Mouse (Mus musculus) adrenal gland, adult 2 months (tissue): ENCODE data around the gene Ctnnb1. TPM values are rescaled to one million over a fixed set of nuclear protein-coding genes. Genes with fewer than 3 reads are reported as not detected.
"Not testable (repeated sequence)": the region's sequence is repeated elsewhere in the genome, so short reads cannot be mapped to it uniquely, and the experiment has no call there.

Experiments used
- DNase-seq: peaks from one replicate; pipeline ENCODE4 v3.0.0; 2021
- long read RNA-seq: library from polyadenylated mRNA; stranded (forward); transcript quantifications from one replicate; pipeline ENCODE4 v2.0.0, GENCODE M21; 2021
- polyA plus RNA-seq: library from polyadenylated mRNA; depleted of rRNA; stranded (reverse); fragments of >200 nt; gene quantifications from 2 replicates; pipeline ENCODE4 v1.2.3, GENCODE M21; 2012; rRNA removed
- total RNA-seq, 2 experiments: library from RNA; stranded (reverse); gene quantifications; 2 replicates each; pipeline ENCODE4 v1.2.3; 2021

The Ctnnb1 gene
- total RNA-seq (100 to 1,000 TPM; 723 to 888 TPM), polyA plus RNA-seq (78.3 and 197 TPM in 2 replicates)
- long read RNA-seq, transcript Ctnnb1-215 (1 exons, 1,292 nt): minor isoform, 13 of 117 reads
- long read RNA-seq, transcript Ctnnb1-201 (15 exons, 3,623 nt): major isoform, 60 of 117 reads
- long read RNA-seq, partial matches to known transcripts: 38 of 117 reads
- long read RNA-seq, other reads (novel, unspliced or antisense): 6 of 117 reads

DNA sequence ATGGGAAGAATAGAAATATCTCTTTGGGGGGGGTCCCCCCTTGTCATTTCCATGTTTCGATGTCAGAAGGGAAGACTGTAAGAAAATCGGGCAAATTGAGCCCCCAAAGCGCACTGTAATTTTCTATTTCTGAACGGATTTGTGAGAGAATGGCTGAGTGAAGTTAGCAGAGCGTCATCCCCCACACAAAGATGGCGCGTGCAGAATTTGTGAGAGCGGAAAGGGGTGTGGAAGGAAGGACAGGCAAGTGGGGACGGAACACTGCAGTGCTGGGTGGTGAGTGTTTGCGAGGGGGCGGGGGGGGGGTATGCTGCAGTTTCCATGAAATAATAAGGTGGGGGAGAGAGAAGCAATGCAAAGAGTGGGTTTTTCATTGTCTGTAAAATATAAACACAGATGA lies at the start of gene Ctnnb1:
Gene Ctnnb1, plus strand, starts transcription at position 136 of the 400 bp plus-strand sequence.
- no peak for DNase-seq

DNA sequence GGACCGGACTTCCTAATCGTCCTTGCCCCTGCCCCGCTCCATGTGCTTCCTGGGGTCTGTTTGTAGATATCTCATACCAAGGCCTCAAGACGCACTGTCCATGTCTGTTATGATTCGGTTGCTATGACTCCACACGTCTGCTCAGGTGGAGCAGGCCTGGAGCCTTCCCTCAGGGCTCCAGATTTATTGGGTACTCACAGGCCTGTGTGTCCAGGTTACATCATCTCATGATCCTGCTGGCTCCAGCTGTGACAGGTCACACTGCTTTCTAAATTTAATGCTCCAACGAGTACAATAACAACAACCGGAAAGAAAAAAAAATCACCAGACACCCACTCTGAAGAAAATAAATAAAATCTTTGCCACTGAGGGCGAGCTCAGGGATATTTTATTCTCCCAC lies 48.7 kb upstream of the Ctnnb1 start:
- DNase-seq: peak; percentile 8

DNA sequence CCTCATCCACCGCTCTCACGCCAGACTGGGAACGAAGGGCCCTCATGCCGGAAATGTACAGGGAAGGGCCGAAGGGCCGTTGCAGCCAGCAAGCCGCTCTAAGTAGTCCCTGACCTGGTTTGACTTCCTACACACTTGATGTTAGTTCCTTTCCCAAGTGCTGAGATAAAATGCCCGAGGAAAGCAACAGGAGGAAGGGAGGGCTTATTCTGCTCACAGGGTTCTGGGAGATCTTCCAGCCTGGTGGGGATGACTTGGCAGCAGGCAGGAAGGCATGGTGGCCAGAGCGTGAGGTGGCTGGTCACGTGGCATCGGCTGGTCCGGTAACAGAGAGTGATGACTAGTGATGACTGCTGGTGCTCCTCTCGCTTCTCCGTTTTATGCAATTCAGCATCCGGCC lies 47.9 kb upstream of the Ctnnb1 start:
- DNase-seq: peak; percentile 12

DNA sequence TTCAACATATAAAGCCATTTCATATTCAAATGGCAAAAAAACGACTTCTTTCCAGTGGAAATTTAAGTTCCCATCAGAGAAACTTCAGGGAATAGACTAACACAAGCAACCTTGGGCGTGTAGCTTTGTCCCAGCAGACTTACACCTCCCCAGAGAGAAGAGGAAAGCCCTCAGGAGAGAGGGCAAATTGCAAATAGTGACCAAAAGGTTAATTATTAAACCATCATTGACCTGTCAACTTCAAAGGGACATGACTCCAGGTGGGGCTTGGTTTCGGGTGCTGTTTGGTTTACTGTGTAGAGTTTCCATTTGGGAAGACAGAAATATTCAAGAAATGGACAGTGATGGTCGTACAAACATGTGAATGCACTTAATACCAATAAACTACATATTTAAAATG lies 47.2 kb upstream of the Ctnnb1 start:
- DNase-seq: no peak

DNA sequence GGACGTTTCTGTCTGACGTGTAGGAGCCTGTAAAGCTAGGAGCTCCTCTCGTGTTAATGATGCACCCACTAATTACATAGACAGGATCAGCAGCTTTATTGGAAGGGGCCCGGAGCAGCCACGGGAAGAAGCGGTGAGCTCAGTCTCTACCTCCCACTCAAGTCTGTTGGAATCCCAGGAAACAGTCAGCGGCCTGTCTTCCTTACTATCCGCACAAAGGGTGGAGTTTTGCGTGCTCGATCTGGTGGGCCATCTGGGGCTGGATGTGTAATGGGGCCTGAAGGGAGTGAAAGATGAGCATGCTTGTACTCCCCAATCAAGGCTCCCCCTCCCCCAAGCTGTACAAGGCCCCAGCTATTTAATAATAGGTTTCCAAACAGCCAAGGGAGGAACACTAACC lies 44.3 kb upstream of the Ctnnb1 start:
- no peak for DNase-seq

DNA sequence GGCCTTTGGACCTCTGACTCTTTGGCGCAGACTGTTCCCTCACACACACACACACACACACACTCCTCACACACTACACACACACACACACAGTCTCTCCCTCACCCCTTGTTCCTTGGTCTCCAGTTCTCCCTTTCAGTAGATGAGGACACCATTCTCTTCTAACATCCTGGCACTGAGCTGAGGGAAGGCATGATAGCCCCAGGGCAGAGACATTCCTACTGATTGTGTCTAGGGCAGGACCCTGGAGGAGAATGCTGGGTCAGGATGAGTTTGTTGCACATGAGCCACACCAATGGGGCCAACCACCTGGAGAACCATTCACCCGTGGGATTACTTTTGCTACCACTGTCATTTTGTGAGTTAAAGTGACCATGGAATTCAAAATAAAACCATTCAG lies 41.4 kb upstream of the Ctnnb1 start:
- no peak for DNase-seq

DNA sequence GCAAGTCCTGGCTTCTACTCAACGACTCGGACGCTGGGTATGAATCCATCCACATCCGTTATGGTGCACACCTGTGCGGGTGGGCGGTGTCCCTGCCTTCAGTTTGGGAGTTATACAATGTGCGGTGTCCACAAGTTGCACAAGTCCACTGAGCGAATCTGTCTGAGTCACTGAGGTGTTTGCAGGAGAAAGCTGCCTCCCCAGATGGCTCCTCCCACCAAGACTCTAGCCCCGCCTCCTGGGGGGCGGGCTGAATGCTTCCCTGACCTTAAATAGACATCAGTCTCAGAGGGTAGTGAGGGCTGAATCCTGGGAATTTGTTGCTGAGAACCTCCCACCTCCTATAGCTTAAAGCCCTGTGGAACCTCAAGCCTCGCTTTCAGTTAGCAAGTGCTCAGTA lies 35.6 kb upstream of the Ctnnb1 start:
- DNase-seq: peak; percentile 9

DNA sequence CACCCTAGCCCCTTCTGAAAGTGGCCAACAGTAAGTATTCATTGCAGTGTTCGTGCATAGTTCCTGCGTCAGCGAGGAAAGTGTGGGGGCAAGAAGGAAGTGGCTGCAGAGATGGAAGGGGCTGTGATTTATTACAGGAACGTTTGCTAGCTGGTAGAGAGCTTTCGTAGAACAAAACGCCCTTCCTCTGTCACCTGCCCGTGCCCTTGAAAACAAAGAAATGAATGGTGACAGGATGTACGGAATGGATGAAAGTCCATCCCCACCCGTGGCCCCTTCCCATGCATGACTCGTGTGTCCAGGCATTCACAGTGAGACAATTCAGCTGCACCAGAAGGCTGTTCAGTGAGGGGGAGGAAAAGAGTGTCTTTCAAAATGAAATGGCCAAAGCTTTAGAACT lies 35.0 kb upstream of the Ctnnb1 start:
- DNase-seq: no peak

DNA sequence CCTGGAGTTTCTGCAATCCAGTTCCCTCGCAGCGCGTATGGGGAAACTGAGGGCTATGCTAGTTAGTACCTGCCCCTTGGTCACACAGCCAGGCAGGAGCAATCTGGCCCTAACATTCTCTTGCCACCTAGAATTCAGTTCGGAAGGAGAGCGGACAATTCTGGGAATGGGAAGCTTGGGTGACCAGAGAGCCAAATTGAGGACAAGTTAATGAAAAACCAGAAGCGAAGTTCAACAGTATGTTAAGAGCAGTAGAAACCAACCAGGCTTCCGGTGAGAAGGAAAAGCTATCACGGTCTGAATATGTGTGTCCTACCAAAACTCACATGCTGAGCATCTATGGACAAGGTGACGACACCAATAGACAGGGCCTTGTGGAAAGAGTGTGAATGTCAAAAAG lies 34.6 kb upstream of the Ctnnb1 start:
- DNase-seq: no peak

DNA sequence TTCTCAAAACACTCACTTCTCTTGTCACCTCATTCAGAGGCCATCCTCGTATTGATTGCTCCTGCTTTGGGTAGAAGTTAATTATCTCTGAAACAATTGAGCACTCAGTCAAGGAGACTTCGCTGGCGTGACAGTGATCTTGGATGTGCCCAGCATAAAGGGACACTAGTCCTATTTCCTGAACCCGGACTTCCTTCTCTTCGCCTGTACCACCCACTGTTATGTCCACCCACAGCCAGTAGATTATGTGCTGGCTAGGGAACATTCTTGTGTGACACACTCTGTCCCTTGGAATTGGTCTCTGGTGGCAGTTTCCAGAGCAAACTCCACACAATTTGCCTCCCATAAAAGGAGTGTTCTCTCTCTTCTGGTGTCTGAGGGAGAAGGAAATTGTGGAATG lies 32.5 kb upstream of the Ctnnb1 start:
- no peak for DNase-seq

DNA sequence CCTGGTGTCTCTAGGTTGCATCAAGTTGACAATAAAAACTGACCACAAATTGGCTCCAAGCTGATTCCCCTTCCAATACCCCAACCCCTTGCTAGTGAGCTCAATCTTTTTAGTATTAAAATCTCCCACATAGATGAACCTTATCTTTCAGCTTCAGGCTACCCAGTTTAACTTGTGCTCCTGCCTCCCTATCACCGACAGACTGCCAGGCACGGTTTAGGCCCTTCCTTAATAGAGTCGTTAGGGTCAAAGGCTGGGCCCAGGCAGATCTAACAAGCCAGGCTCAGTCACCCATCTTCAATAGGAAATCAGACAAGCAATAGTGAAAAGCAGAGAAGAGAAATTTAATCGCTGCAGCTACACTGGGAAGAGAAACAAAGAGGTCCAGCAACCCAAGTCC lies 31.7 kb upstream of the Ctnnb1 start:
- no peak for DNase-seq

DNA sequence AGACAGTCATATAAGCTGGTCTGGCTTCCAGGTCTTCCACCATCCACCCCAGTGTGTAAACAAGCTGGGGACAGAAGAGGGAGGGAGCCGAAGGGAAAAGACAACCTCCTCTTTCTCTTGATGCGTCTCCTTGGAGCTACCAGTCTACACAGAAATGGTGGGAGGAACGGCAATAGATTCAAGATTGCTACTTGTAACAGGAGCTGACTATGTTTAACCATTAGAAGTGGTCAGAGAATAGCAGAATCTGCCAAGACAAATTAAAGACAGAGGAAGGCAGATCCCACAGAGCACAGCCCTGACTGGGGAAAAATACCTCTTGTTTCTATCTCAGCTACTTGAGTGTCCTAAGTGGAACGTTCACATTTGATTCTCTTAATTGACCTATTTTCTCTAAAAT lies 29.2 kb upstream of the Ctnnb1 start:
- DNase-seq: no peak

DNA sequence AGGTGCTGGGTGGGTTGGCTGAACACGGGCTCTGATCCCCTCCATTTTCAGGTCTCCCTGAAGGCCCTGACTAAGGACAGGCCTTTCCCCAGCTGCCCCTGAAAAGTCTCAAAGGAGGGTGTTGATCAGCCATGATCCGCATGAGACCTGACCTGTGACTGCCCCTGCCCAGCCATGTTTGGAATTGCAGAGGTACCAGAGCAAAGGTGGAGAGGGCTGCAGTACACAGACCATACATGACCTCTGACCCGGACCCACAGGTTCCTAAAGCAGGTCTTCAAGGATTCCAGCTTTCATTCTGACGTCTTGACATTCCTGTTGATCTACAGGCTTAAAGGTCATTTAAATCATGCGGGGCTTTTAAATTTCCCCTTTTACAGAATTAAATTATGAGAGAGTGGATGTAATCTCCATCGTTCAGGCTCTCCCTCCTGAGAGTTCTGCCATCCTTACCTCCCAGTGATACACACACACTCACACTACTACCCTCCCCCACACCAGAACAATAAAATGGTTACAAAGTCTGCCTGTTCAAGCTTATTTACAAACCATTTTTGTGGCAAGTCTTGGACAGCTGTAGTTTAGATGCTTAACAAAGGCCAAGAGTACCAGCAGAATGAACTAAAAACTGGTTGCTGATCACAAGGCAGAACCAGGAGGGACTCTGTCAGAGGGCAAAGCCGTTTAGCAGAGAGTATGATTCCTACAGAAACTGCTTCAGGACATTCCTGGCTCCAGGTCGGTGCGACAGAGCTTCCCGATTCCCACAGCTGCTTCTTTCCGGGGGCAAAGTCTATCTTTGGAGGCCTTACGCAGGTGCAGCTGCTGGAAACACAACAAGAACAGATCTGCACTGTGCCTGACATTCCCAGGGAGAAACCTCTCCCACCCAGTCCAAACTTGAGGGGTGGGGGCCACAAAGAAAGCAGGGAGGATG lies 28.4 kb upstream of the Ctnnb1 start:
- no peak for DNase-seq

DNA sequence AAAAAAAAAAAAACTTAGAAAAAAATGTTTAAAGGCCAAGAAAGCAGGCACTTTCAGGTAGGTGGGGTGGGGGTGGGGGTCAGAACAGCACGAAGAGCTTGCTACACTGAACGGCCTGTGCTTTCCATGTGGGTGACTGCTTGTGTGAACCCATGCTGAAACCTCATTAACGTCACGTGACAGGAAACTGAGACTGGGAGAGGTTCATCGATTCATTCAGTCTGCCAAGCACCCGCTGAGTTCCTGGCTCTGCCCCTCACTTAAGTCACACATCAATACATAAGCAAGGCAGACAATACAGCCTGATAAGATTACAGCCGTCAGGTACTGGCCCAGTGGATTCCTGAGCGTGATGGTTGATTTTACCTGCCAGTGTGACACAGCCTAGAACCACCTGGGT lies 26.5 kb upstream of the Ctnnb1 start:
- DNase-seq: no peak

DNA sequence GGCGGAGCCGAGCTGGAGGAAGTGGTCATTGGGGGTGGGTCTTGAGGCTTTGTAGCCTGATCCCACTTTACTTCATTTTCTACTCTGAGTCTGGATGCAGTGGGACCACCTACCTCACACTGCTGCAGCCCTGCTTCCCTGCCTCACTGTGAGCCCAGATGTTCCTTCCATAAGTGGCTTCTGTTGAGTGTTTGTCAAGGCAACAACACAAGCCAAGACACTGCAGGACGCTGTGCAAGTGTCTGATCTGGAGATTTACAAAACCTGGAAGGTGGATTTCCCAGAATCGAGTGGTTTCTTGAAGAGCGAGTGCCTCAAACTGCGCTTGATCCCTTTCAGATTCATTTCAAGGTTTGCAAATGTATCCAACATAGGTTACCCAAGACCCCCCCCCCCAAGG lies 20.6 kb upstream of the Ctnnb1 start:
- DNase-seq: no peak

DNA sequence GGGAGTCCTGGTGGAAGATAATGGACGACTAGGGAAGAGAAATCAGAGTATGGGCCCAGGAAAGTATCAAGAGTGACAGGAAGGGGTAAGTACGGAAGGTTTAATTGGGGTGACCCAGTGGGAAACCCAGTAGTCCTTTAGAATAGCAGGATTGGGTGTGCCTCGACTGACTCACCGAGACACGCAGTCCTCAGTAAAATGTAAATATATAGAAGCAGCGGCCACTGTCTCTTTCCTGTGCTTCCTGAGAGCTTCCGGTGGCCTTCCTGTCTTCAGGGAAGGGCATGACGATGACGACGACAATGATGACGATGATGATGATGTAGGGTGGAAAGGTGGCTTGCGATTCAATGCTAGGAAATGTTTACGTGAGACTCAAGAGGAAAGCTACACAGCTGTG lies 15.9 kb upstream of the Ctnnb1 start:
- no peak for DNase-seq

DNA sequence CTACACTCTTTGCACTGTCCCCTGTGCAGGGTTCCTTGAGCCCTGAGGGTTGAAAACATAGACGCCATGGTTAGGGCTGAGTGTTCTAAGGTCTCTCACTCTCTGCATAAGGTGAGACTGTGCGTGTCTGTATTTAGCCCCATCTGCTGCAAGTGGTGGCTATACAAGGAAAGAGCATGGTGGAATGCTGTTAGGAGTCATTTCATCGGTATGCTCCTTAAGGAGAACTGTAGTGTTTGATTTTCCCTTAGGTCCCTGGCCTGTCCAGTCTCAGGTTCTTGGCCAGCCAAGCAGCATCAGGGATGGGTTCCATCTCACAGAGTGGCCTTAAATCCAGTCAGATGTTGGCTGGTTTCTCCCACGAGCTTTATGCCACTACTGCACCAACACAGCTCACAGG lies 14.6 kb upstream of the Ctnnb1 start:
- DNase-seq: no peak

DNA sequence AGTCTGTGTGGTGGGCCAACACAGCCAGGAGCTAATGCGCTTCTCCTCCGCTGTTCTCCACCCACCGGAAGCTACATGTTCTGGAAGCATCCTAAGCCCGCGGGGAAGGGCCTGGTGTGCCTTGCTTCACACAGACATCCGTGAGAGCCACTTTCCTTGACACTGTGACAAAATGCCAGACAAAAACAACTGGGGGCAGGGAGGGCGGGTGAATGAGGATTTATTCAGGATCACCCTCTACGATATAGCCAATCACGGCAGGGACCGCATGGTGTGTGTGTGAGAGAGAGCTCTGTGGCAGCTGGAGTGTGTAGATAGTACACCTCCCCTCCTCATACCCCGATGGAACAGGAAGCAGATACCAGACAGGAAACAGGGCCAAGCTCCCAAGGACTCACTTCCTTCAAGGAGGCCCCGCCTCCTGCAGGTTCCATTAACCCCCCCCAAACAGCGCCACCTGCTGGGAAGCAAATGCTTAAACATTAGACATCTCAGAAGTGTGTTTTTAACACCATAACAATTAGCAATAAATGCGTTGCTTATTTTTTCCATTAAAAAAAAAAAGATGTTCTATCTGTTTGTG lies 14.0 kb upstream of the Ctnnb1 start:
- DNase-seq: peak; percentile 20

DNA sequence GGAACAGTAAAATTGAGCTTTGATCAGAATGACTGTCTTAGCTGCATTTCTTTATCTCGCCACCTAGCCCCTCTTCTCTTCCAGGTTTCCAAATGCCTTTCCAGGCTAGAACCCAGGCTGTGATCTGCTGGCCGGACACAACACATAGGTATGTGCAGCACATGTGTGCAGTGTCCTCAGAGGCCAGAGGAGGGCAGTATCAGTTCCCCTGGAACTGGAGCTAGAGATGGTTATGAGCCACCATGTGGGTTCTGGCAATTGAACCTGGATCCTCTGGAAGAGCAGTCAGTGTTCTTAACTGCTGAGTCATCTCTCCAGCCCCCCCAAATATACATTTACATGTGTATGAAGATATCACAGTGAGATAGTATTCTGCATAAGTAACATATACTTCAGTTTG lies 11.4 kb upstream of the Ctnnb1 start:
- DNase-seq: not testable (repeated sequence)

DNA sequence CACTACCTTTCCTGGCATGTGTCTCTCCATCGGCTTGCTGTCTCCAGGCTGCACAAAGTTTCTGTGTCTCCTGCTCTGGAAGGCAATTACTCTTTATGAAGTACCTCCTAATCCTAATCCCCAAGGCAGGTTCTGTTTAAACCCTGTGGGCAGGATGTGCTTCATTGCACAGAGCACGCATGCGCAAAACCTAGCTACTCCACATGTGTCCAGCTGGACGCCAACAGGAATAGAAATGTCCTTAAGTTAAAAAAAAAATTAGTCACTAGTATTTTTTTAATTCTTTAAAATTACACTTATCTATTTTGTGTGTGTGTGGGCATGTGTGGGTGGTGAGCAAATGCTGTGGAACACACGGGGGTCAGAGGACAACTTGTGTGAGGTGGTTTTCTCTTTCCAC lies 10.8 kb upstream of the Ctnnb1 start:
- no peak for DNase-seq

DNA sequence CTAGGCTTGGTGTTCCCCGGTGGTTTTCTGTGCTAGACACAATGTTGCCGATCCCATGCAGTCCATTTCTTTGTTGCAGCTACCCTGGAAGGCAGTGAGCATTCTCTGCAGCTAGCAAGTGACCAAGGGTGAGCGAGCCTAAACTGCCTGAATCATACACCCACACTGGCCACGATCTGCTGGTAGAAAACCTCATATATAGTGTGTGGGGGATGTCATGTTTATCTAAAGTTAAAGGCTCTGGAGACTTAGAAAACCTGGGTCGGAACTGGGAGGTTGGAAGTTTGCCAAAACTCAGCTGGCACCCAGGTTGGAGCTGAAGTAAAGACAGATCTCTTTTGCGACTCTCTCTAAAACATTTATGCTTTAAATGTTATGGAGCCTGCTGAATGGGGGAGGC lies 10.4 kb upstream of the Ctnnb1 start:
- no peak for DNase-seq

DNA sequence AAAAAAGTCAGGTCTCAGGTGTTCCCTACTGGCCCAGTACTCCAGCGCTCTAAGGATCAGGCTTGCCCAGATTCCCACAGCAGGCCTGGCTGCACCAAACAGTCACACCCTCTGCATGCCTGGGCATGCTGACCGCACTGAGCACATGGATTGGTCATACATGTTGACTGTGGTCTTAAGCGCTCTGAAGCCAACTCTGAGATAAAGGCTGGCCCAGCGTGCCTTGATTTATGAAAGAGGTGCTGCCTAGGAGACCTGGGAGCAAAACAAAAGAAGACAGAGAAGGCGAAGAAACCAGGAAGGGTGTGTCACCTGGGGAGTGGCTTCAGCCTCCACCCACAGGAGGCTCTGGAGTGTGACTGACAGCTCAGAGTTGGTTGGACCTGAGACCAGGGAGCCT lies 9.9 kb upstream of the Ctnnb1 start:
- DNase-seq: no peak

DNA sequence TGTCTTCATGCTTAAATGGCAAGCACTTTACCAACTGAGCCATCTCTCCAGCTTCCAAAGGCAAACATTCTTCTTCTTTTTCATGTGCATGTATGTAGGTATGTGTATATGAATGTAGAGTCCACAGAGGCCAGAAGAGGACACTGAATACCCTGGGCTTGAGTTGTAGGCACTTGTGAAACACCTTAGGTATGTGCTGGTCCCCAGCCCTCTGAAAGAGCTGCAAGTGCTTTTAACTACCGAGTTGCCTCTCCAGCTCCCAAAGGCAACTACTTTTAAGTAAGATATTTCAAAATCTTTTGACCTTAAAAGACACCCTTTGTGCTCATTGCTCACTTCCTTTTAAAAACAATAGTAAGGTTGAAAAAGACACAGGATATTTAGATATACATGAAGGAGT lies 2.9 kb upstream of the Ctnnb1 start:
- no peak for DNase-seq
